Mouse (Mus musculus): Measurements from ENCODE around the gene Tmem254b.
"Not testable (repeated sequence)": the region's sequence is repeated elsewhere in the genome, so short reads cannot be mapped to it uniquely, and the experiment has no call there.

DNA sequence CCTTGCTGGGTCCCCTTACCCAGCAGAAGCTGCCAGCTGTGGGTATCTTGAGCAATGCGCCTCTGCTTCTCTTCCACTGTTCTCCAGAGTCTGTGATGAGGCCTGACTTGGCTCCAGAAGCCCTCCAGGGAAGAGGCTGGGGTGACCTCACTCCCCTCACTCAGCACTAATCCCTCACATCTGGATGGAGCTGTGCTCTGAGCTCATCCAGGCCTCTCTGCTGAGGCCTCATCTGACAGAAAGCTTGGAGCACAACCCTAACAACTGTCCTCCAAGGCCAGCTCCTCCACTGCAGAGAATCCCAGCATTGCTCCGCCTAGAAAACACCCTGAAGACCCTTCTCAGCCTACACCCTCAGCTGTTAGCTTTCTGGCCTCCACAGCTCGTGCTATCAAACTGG lies 32.9 kb downstream of the Tmem254b start:
- TF ChIP-seq EP300 (IDR thresholded peaks at IDR 0.05; ENCODE audit: low read length); POLR2A (IDR thresholded peaks at IDR 0.05; ENCODE audit: low read depth, low read length); MAX (IDR thresholded peaks at IDR 0.05; ENCODE audit: low read length); ZKSCAN1 (IDR thresholded peaks at IDR 0.05; ENCODE audit: borderline replicate concordance, low read depth, low read length); CTCF (conservative IDR thresholded peaks at IDR 0.05 in 1 of 2, IDR thresholded peaks at IDR 0.05 in 1 of 2; ENCODE audit: low read depth in 2 of 2, low read length in 2 of 2); TCF12 (IDR thresholded peaks at IDR 0.05; ENCODE audit: low read depth, low read length); RCOR1 (conservative IDR thresholded peaks at IDR 0.05; ENCODE audit: low read depth, low read length): not testable (repeated sequence)

Data from CH12.LX (cell line).